Mouse (Mus musculus): ENCODE data around the gene Mccc1. TPM values are rescaled to one million over a fixed set of nuclear protein-coding genes. Genes with fewer than 3 reads are reported as not detected.

Gene Mccc1
- total and polyA plus RNA-seq, 3 experiments: 10.0 to 30.0 (median 13.4) TPM

DNA sequence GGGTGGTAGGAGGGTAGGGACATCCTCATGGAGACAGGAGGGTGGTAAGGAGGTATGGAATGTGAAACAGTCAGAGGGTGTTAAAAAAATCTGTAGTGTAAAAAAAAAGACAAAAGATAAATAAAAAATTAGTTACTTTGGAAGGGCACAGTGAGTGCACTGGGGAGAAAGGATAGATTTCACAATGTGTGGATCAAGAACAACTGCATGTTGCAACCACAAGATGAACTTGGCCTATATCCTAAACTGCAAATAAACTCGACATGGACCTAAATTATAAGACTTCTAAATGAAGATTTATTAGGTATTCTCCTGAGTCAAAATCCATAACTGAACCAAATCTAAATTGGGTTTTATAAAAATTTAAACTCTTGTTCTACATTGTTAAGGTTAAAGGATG lies 48.6 kb upstream of the Mccc1 start:
- H3K9ac ChIP-seq (ENCODE audit: insufficient read depth, low read depth): no peak overlapping the region
- in situ Hi-C loops (cut with MboI; ENCODE audit: low pct_ligation_motif_present, low pct_unique_long_range_greater_than_20kb, low sequenced_read_pairs): no loop called here
- no peaks in the 10 kb centered on the region for H3K36me3 ChIP-seq (replicated peaks in 1 of 2; ENCODE audit: control insufficient read depth in 1 of 2, insufficient read depth in 1 of 2, low read length in 1 of 2)
- H3K4me1 ChIP-seq (ENCODE audit: control insufficient read depth in 1 of 2, insufficient read depth in 2 of 2): no peaks in the 10 kb centered on the region
- TF ChIP-seq ELF1 (IDR thresholded peaks at IDR 0.05; ENCODE audit: low read depth, low read length): no peak
- TF ChIP-seq MYC (IDR thresholded peaks at IDR 0.05; ENCODE audit: low read depth, low read length): no peak
- no peak for TF ChIP-seq CTCF (conservative IDR thresholded peaks at IDR 0.05 in 1 of 2, IDR thresholded peaks at IDR 0.05 in 1 of 2; ENCODE audit: low read depth in 2 of 2, low read length in 2 of 2)
- no peak for TF ChIP-seq RAD21 (IDR thresholded peaks at IDR 0.05; ENCODE audit: low read depth, low read length)
- no peak for TF ChIP-seq ETS1 (conservative IDR thresholded peaks at IDR 0.05; ENCODE audit: low read depth, low read length)
- TF ChIP-seq TCF12 (IDR thresholded peaks at IDR 0.05; ENCODE audit: low read depth, low read length): no peak
- no peak overlapping the region for H3K4me2 ChIP-seq (ENCODE audit: insufficient read depth, low read depth, poor library complexity, severe bottlenecking)
- no peaks in the 10 kb centered on the region for H3K9me3 ChIP-seq (replicated peaks; ENCODE audit: low read length)
- H3K27ac ChIP-seq (ENCODE audit: insufficient read depth, low read depth): no peak overlapping the region
- DNase-seq (ENCODE audit: extremely low read depth): no peak
- H3K4me3 ChIP-seq (replicated peaks in 1 of 3; ENCODE audit: low read depth in 2 of 3, low read length in 2 of 3, poor library complexity in 1 of 3): no peak overlapping the region
- H3K79me2 ChIP-seq (replicated peaks; ENCODE audit: control insufficient read depth, extremely low read depth, insufficient read depth, poor library complexity, severe bottlenecking): no peaks in the 10 kb centered on the region
- dilution Hi-C loops (cut with MboI; ENCODE audit: extremely low pct_ligation_motif_present, extremely low pct_unique_long_range_greater_than_20kb, low sequenced_read_pairs): no loop called here
- H3K27me3 ChIP-seq (replicated peaks): peaks cover 2% of the 10 kb centered on the region

DNA sequence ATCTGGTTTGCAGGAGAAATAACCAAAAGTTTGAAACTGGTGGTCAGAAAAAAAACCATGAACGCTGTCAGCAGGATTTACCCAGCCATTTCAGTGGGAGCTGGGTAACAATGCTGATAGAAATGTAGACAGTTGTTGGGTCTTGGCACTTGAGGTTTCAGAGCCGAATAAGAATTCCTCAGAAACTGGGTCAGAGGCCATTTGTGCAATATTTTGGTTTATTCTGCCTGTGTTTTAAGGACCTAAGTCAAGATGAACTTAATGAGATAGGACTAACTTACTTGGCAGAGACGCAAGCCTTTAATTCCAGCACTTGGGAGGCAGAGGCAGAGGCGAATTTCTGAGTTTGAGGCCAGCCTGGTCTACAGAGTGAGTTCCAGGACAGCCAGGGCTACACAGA lies 44.6 kb upstream of the Mccc1 start:
- TF ChIP-seq ZNF384 (IDR thresholded peaks at IDR 0.05; ENCODE audit: low read depth, low read length) (no peak), SIN3A (IDR thresholded peaks at IDR 0.05; ENCODE audit: low read length) (no peak), JUND (conservative IDR thresholded peaks at IDR 0.05; ENCODE audit: low read depth, low read length) (no peak), EP300 (IDR thresholded peaks at IDR 0.05; ENCODE audit: low read length) (no peak), MYC (IDR thresholded peaks at IDR 0.05; ENCODE audit: low read depth, low read length) (no peak), BHLHE40 (IDR thresholded peaks at IDR 0.05; ENCODE audit: low read depth, low read length) (no peak), ZMIZ1 (IDR thresholded peaks at IDR 0.05; ENCODE audit: low read depth, low read length) (no peak), MEF2A (IDR thresholded peaks at IDR 0.05; ENCODE audit: borderline replicate concordance, low read depth, low read length) (no peak)
- no peak overlapping the region for H3K27ac ChIP-seq (ENCODE audit: insufficient read depth, low read depth)
- dilution Hi-C loops (cut with MboI; ENCODE audit: extremely low pct_ligation_motif_present, extremely low pct_unique_long_range_greater_than_20kb, low sequenced_read_pairs): no loop called here

DNA sequence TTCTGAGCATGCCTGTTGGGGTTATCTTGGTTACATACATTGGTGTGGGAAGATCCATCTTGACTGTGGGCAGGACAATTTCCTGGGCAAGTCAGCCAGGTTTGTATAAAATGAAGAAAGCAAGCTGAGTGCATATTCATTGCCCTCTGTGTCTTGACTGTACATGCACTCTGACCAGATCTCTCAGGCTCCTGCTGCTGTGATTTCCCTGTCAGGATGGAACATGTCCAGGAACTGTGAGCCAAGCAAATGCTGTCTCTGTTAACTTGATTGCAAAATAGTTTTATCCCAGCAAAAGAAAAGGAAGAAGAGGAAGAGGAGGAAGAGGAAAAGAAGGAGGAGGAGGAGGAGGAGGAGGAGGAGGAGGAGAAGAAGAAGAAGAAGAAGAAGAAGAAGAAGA lies 44.0 kb upstream of the Mccc1 start:
- dilution Hi-C loops (cut with MboI; ENCODE audit: extremely low pct_ligation_motif_present, extremely low pct_unique_long_range_greater_than_20kb, low sequenced_read_pairs) (no loop called here), in situ Hi-C loops (cut with MboI; ENCODE audit: low pct_ligation_motif_present, low pct_unique_long_range_greater_than_20kb, low sequenced_read_pairs) (no loop called here)
- no peak overlapping the region for H3K27ac ChIP-seq (ENCODE audit: insufficient read depth, low read depth)
- no peaks in the 10 kb centered on the region for H3K9me3 ChIP-seq (replicated peaks; ENCODE audit: low read length)
- no peaks in the 10 kb centered on the region for H3K4me1 ChIP-seq (ENCODE audit: control insufficient read depth in 1 of 2, insufficient read depth in 2 of 2)
- no peak for DNase-seq (ENCODE audit: extremely low read depth)
- no peaks in the 10 kb centered on the region for H3K36me3 ChIP-seq (replicated peaks in 1 of 2; ENCODE audit: control insufficient read depth in 1 of 2, insufficient read depth in 1 of 2, low read length in 1 of 2)
- no peak overlapping the region for H3K9ac ChIP-seq (ENCODE audit: insufficient read depth, low read depth)
- no peak overlapping the region for H3K4me2 ChIP-seq (ENCODE audit: insufficient read depth, low read depth, poor library complexity, severe bottlenecking)
- TF ChIP-seq MAX (IDR thresholded peaks at IDR 0.05; ENCODE audit: low read length) (no peak), ELF1 (IDR thresholded peaks at IDR 0.05; ENCODE audit: low read depth, low read length) (no peak), NRF1 (IDR thresholded peaks at IDR 0.05; ENCODE audit: low read depth, low read length) (no peak), MYC (IDR thresholded peaks at IDR 0.05; ENCODE audit: low read depth, low read length) (no peak), MAFK (IDR thresholded peaks at IDR 0.05; ENCODE audit: insufficient replicate concordance, low read length) (no peak), EP300 (IDR thresholded peaks at IDR 0.05; ENCODE audit: low read length) (no peak), JUN (IDR thresholded peaks at IDR 0.05; ENCODE audit: insufficient read depth, low read depth, low read length) (no peak), POLR2A (IDR thresholded peaks at IDR 0.05; ENCODE audit: low read depth, low read length) (no peak)
- H3K79me2 ChIP-seq (replicated peaks; ENCODE audit: control insufficient read depth, extremely low read depth, insufficient read depth, poor library complexity, severe bottlenecking): no peaks in the 10 kb centered on the region
- no peak overlapping the region for H3K4me3 ChIP-seq (replicated peaks in 1 of 3; ENCODE audit: low read depth in 2 of 3, low read length in 2 of 3, poor library complexity in 1 of 3)
- H3K27me3 ChIP-seq (replicated peaks): peaks cover 4% of the 10 kb centered on the region

More for the DNA sequence above, 44.6 kb upstream of the Mccc1 start:
- in situ Hi-C loops (cut with MboI; ENCODE audit: low pct_ligation_motif_present, low pct_unique_long_range_greater_than_20kb, low sequenced_read_pairs): no loop called here
- Histone ChIP-seq H3K4me2 (ENCODE audit: insufficient read depth, low read depth, poor library complexity, severe bottlenecking) (no peak overlapping the region), H3K79me2 (replicated peaks; ENCODE audit: control insufficient read depth, extremely low read depth, insufficient read depth, poor library complexity, severe bottlenecking) (no peaks in the 10 kb centered on the region), H3K36me3 (replicated peaks in 1 of 2; ENCODE audit: control insufficient read depth in 1 of 2, insufficient read depth in 1 of 2, low read length in 1 of 2) (no peaks in the 10 kb centered on the region), H3K27me3 (replicated peaks) (peaks cover 4% of the 10 kb centered on the region), H3K4me3 (replicated peaks in 1 of 3; ENCODE audit: low read depth in 2 of 3, low read length in 2 of 3, poor library complexity in 1 of 3) (no peak overlapping the region), H3K4me1 (ENCODE audit: control insufficient read depth in 1 of 2, insufficient read depth in 2 of 2) (no peaks in the 10 kb centered on the region), H3K9me3 (replicated peaks; ENCODE audit: low read length) (no peaks in the 10 kb centered on the region), H3K9ac (ENCODE audit: insufficient read depth, low read depth) (no peak overlapping the region)
- DNase-seq (ENCODE audit: extremely low read depth): no peak
